Mouse (Mus musculus) stomach, postnatal 0 days (tissue): Measurements from ENCODE around the gene Msmb.
"Not testable (repeated sequence)": the region's sequence is repeated elsewhere in the genome, so short reads cannot be mapped to it uniquely, and the experiment has no call there.

Experiments used
- CTCF ChIP-seq: IDR thresholded peaks from 2 replicates; pipeline ENCODE4 v1.5.1; 2016; ENCODE audit warnings: antibody characterized with exemption, low read depth, mild to moderate bottlenecking, moderate library complexity
- EP300 ChIP-seq: optimal IDR thresholded peaks from 2 replicates; pipeline ENCODE3; 2016; ENCODE audit warnings: antibody characterized with exemption

GRCm38 (mm10) chr14:32176590-32176989, 34.8 kb downstream of the Msmb start:
- TF ChIP-seq CTCF, EP300: not testable (repeated sequence)
